Mouse (Mus musculus) central nervous system, embryonic 11.5 days (tissue): Measurements from ENCODE around the gene Myo1d. TPM values are rescaled to one million over a fixed set of nuclear protein-coding genes. Genes with fewer than 3 reads are reported as not detected.

Experiments used
- polyA plus RNA-seq: library from polyadenylated mRNA; depleted of rRNA; stranded (reverse); fragments of >200 nt; gene quantifications from 2 replicates; pipeline ENCODE4 v1.2.3, GENCODE M21; 2012; rRNA removed

The Myo1d gene
- 1.3 and 3.0 TPM in 2 replicates for polyA plus RNA-seq

GRCm38 (mm10) chr11:80779527-80780344 lies at the start of gene Myo1d:
Myo1d (minus strand) TSS chr11:80780025.

GRCm38 (mm10) chr11:80809993-80810821 lies 30.4 kb upstream of the Myo1d start, which contains the start of gene Tmem98:
Tmem98 (plus strand) TSS chr11:80810175.

DNA sequence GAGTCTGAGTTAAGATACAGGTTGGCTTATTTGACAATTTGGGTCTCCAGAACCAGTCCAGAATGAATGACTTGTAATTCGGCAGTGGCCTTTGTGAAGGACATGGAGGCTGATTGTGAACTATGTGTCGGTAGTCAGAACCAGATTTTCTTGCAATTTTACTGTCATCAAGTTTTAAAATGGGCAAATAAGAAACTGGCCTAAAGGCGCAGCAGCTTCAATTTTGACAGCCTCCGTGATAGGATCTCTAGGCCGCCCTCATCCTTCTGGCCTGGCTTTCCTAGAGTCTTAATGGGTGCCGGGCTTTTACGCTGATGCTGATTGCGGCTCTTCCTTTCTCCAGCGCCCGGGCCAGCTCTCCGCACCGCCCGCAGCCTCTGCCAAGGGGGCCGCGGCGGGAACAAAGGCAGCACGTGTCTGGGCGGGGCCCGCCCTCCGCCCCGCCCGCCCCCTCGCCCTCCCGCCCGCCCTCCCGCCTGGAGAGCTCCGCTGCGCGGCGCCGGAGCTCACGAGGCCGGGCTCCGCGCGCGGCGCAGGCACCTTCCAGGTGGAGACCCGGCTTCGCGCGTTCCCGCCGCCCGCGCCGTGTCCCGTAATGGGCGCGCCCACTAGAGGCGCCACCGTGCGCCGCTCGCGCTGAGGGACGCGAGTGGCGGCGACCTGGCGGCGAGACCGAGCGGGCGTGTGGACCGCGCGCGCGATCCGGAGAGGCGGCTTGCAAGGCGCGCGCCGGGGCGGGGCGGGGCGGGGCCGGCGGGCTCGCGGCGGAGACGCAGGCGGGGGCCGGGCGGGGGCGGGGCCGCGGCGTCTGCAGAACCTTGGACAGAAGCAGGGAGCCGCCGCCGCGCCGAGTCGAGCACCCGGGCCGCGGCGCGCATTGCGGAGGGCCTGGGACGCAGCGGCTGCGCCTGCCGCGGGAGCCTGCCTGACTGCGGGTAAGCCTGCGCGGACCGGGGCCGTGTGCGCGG lies 303.3 kb downstream of the Myo1d start, which contains the start of gene Cdk5r1:
Gene Cdk5r1 (plus strand): TSS at position 802 of the 968 bp plus-strand sequence.

Other genes starting within 250 kb of the Myo1d start
- gene Tmem98, start 30.1 kb upstream of the Myo1d start, polyA plus RNA-seq: 53.4 and 70.2 TPM in 2 replicates
- gene Spaca3, start 78.3 kb upstream of the Myo1d start, polyA plus RNA-seq: not detected in 2 replicates